Mouse (Mus musculus) neural tube, embryonic 15.5 days (tissue): Measurements from ENCODE around the gene Rph3al. TPM values are rescaled to one million over a fixed set of nuclear protein-coding genes. Genes with fewer than 3 reads are reported as not detected.

Source experiments
- ATAC-seq: fragments of 200-750 bp; cut with Nextera tagmentation; 2 replicates; pipeline ENCODE4 v1.8.0; 2017; ENCODE audit warnings: mild to moderate bottlenecking, moderate TSS enrichment, moderate library complexity; ENCODE audit not compliant: low FRiP score
- H3K27ac ChIP-seq: fragments of 300-500 bp; sonication (generic); replicated peaks from 2 replicates; pipeline ENCODE4 v1.5.1; 2015; ENCODE audit warnings: mild to moderate bottlenecking, inconsistent platforms
- H3K27me3 ChIP-seq: fragments of 300-500 bp; sonication (generic); replicated peaks from 2 replicates; pipeline ENCODE4 v1.6.1; 2015; ENCODE audit warnings: inconsistent platforms
- H3K36me3 ChIP-seq: fragments of 300-500 bp; sonication (generic); 2 replicates; pipeline ENCODE4 v1.6.1; 2015; ENCODE audit warnings: inconsistent platforms
- H3K4me1 ChIP-seq: fragments of 300-500 bp; sonication (generic); 2 replicates; pipeline ENCODE4 v1.6.1; 2015; ENCODE audit warnings: inconsistent platforms
- H3K4me2 ChIP-seq: fragments of 300-500 bp; sonication (generic); 2 replicates; pipeline ENCODE4 v1.6.1; 2015; ENCODE audit warnings: inconsistent platforms, mild to moderate bottlenecking, moderate library complexity
- H3K4me3 ChIP-seq: fragments of 300-500 bp; sonication (generic); replicated peaks from 2 replicates; pipeline ENCODE4 v1.5.1; 2015; ENCODE audit warnings: mild to moderate bottlenecking, inconsistent platforms
- H3K9ac ChIP-seq: fragments of 300-500 bp; sonication (generic); replicated peaks from 2 replicates; pipeline ENCODE4 v1.6.1; 2015; ENCODE audit warnings: mild to moderate bottlenecking, inconsistent platforms
- H3K9me3 ChIP-seq: fragments of 300-500 bp; sonication (generic); replicated peaks from 2 replicates; pipeline ENCODE4 v1.6.1; 2016; ENCODE audit warnings: inconsistent platforms
- WGBS: fragments of 180-500 bp; shearing (Covaris S2); methylation state at CpG from one replicate; pipeline ENCODE4 v1.1.7; 2015; ENCODE audit warnings: mixed read lengths; 5-methylcytosine and 5-hydroxymethylcytosine counted together
- polyA plus RNA-seq: library from polyadenylated mRNA; unstranded; fragments of >200 nt; fragmentation: Nextera tagmentation; extraction: Ambion mirVana; gene quantifications from 2 replicates; pipeline ENCODE4 v1.2.1, GENCODE M21; 2015

Gene Rph3al
- polyA plus RNA-seq, 1 experiment from 2014 or later, result 2.3 TPM

DNA sequence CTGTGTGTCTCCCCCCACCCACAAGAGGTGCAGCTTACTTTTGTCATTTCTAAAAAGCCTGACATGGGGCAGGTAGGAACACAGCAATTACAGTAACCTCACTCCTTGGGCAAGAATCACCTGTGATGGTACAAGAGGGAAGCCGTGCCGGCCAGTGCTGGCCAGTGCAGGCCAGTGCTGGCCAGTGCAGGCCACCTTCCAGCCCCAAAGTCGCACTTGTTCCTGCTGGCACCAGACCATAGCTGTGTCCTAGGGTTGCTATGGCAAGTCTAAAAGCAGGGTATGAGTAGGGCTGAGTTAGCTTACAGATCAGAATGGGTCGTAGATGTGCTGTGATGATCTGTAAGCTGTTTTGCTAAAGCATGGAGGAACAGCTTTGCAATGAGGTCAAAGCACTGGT lies 15.5 kb downstream of the Rph3al start:
- H3K27me3 ChIP-seq, result no peaks in the 10 kb centered on the region
- 88% methylated on average over 4 of the region's 4 CpGs for WGBS
- ATAC-seq, result no peak
- no peaks in the 10 kb centered on the region for H3K9me3 ChIP-seq
- no peak overlapping the region for H3K4me2 ChIP-seq
- H3K27ac ChIP-seq, result no peak overlapping the region
- no peak overlapping the region for H3K4me3 ChIP-seq
- H3K36me3 ChIP-seq, result no peaks in the 10 kb centered on the region
- H3K4me1 ChIP-seq, result peaks cover 5% of the 10 kb centered on the region; the same call in 1 of the 2 replicates
- H3K9ac ChIP-seq, result no peak overlapping the region

- 90% methylated on average over 6 of the region's 6 CpGs for WGBS
- no peak overlapping the region for H3K9ac ChIP-seq
- H3K9me3 ChIP-seq, result no peaks in the 10 kb centered on the region
- no peak overlapping the region for H3K4me2 ChIP-seq
- H3K27ac ChIP-seq, result no peak overlapping the region
- ATAC-seq, result no peak
- no peak overlapping the region for H3K4me3 ChIP-seq
- H3K27me3 ChIP-seq, result no peaks in the 10 kb centered on the region
- H3K36me3 ChIP-seq, result no peaks in the 10 kb centered on the region
- no peaks in the 10 kb centered on the region for H3K4me1 ChIP-seq
Measured at GRCm38 (mm10) chr11:75919139-75919538, 19.1 kb downstream of the Rph3al start.

DNA sequence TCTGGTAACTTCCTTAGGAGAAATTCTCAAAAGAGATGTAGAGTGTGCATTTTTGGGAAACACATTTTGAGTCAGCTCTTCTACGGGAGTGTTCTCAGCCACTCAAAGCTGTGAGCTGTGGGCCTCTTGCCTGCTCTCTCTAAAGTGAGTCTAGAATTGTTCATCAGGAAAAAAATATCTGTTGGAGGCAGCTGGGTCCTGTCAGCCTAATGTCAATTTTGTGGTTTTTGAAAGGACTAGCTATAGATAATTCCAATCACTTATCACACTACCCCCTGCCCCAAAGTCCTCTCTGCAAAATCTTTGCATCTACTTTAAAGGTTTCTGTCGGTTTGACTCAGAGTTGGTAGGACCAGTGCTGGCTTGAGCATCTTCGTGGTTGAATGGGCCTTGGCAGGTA lies 20.9 kb downstream of the Rph3al start:
- no peak overlapping the region for H3K27ac ChIP-seq
- H3K27me3 ChIP-seq, result no peaks in the 10 kb centered on the region
- H3K9me3 ChIP-seq, result no peaks in the 10 kb centered on the region
- no peak overlapping the region for H3K9ac ChIP-seq
- no peaks in the 10 kb centered on the region for H3K36me3 ChIP-seq
- WGBS, result 74% methylated on average over 3 of the region's 3 CpGs
- H3K4me3 ChIP-seq, result no peak overlapping the region
- no peak for ATAC-seq
- no peak overlapping the region for H3K4me2 ChIP-seq
- H3K4me1 ChIP-seq, result no peaks in the 10 kb centered on the region

GRCm38 (mm10) chr11:75913953-75914352 lies 24.3 kb downstream of the Rph3al start:
- Histone ChIP-seq H3K9ac (no peak overlapping the region), H3K4me2 (no peak overlapping the region), H3K27ac (no peak overlapping the region), H3K36me3 (no peaks in the 10 kb centered on the region), H3K9me3 (no peaks in the 10 kb centered on the region), H3K4me3 (no peak overlapping the region), H3K4me1 (no peaks in the 10 kb centered on the region), H3K27me3 (no peaks in the 10 kb centered on the region)
- no peak for ATAC-seq
- 70% methylated on average over 3 of the region's 3 CpGs for WGBS

GRCm38 (mm10) chr11:75912944-75913657 lies 25.1 kb downstream of the Rph3al start:
- no peak overlapping the region for H3K4me3 ChIP-seq
- WGBS, result 55% methylated on average over 10 of the region's 10 CpGs
- H3K9ac ChIP-seq, result no peak overlapping the region
- H3K36me3 ChIP-seq, result no peaks in the 10 kb centered on the region
- H3K27me3 ChIP-seq, result no peaks in the 10 kb centered on the region
- H3K4me2 ChIP-seq, result no peak overlapping the region
- no peaks in the 10 kb centered on the region for H3K9me3 ChIP-seq
- H3K4me1 ChIP-seq, result 0 out of 2 replicates have a peak, but pooled peaks cover 4% of the 10 kb centered on the region
- ATAC-seq, result no peak
- no peak overlapping the region for H3K27ac ChIP-seq

- no peak for ATAC-seq
- Histone ChIP-seq H3K27ac (no peak overlapping the region), H3K9ac (no peak overlapping the region), H3K4me2 (no peak overlapping the region), H3K27me3 (no peaks in the 10 kb centered on the region), H3K9me3 (no peaks in the 10 kb centered on the region), H3K4me3 (no peak overlapping the region), H3K36me3 (no peaks in the 10 kb centered on the region), H3K4me1 (0 out of 2 replicates have a peak, but pooled peaks cover 4% of the 10 kb centered on the region)
- WGBS, result 100% methylated on average over 1 of the region's 1 CpGs
Measured at GRCm38 (mm10) chr11:75911962-75912361, 26.3 kb downstream of the Rph3al start.

- H3K4me2 ChIP-seq, result no peak overlapping the region
- H3K9me3 ChIP-seq, result no peaks in the 10 kb centered on the region
- H3K9ac ChIP-seq, result no peak overlapping the region
- H3K4me3 ChIP-seq, result no peak overlapping the region
- no peaks in the 10 kb centered on the region for H3K27me3 ChIP-seq
- WGBS, result 84% methylated on average over 9 of the region's 9 CpGs
- no peak for ATAC-seq
- no peaks in the 10 kb centered on the region for H3K36me3 ChIP-seq
- H3K4me1 ChIP-seq, result peaks cover 4% of the 10 kb centered on the region; the same call in 1 of the 2 replicates
- H3K27ac ChIP-seq, result no peak overlapping the region
Measured at GRCm38 (mm10) chr11:75909702-75910429, 28.4 kb downstream of the Rph3al start.

GRCm38 (mm10) chr11:75907406-75907805 lies 30.8 kb downstream of the Rph3al start:
- WGBS, result 78% methylated on average over 4 of the region's 4 CpGs
- peaks cover 10% of the 10 kb centered on the region for H3K4me1 ChIP-seq
- H3K27me3 ChIP-seq, result no peaks in the 10 kb centered on the region
- no peak for ATAC-seq
- no peak overlapping the region for H3K4me2 ChIP-seq
- H3K27ac ChIP-seq, result no peak overlapping the region
- no peak overlapping the region for H3K9ac ChIP-seq
- no peak overlapping the region for H3K4me3 ChIP-seq
- H3K9me3 ChIP-seq, result no peaks in the 10 kb centered on the region
- no peaks in the 10 kb centered on the region for H3K36me3 ChIP-seq

DNA sequence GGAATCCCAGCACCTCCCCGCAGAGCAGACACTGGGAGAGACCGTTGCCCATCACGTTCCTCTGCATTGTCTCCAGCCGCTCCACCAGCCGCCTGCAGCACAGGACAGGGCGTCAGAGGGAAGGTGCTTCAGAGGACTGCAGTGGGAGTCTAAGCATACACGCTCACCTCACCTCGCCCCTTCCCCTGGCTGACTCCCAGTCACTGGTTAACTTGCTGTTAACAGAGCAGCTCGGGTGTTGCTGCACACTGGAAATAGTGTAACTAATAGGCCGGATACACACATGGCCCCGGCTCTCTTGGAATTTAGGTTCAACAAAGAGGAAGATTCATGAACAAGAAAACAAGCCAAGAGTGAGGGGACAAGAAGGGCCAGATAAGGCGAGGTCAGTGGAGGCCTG lies 31.7 kb downstream of the Rph3al start:
- Histone ChIP-seq H3K36me3 (no peaks in the 10 kb centered on the region), H3K27ac (no peak overlapping the region), H3K27me3 (no peaks in the 10 kb centered on the region), H3K4me3 (no peak overlapping the region), H3K4me1 (peaks cover 11% of the 10 kb centered on the region), H3K4me2 (no peak overlapping the region), H3K9ac (no peak overlapping the region), H3K9me3 (no peaks in the 10 kb centered on the region)
- no peak for ATAC-seq
- 65% methylated on average over 12 of the region's 12 CpGs for WGBS

GRCm38 (mm10) chr11:75904982-75905381 lies 33.2 kb downstream of the Rph3al start:
- H3K27me3 ChIP-seq, result no peaks in the 10 kb centered on the region
- no peak overlapping the region for H3K4me2 ChIP-seq
- H3K4me1 ChIP-seq, result peaks cover 15% of the 10 kb centered on the region
- H3K9ac ChIP-seq, result no peak overlapping the region
- no peak overlapping the region for H3K27ac ChIP-seq
- ATAC-seq, result no peak
- no peak overlapping the region for H3K4me3 ChIP-seq
- 73% methylated on average over 6 of the region's 6 CpGs for WGBS
- H3K36me3 ChIP-seq, result no peaks in the 10 kb centered on the region
- H3K9me3 ChIP-seq, result no peaks in the 10 kb centered on the region

DNA sequence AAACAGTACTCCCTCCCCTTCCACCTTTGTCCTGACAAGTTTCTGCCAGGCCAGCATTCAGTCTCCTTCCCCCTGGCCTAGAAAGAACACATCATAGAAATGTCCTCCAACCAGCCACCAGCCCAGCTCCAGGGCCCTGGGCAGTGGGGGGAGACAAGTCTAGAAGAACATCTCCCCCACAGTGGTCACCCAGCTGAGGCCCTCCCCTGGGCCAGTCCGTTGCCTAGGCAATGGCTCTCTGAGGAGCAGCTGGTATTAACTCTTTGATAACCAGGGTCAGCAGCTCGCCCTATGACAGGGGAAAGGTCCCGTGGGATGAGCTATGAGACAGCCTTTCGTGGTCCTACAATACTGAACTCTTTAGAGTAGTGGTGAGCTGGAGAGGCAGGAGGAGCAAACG lies 33.7 kb downstream of the Rph3al start:
- no peak overlapping the region for H3K9ac ChIP-seq
- no peaks in the 10 kb centered on the region for H3K27me3 ChIP-seq
- H3K4me3 ChIP-seq, result no peak overlapping the region
- 18% methylated on average over 5 of the region's 5 CpGs for WGBS
- no peaks in the 10 kb centered on the region for H3K9me3 ChIP-seq
- H3K4me2 ChIP-seq, result no peak overlapping the region
- no peak overlapping the region for H3K27ac ChIP-seq
- H3K4me1 ChIP-seq, result peaks cover 19% of the 10 kb centered on the region
- ATAC-seq, result no peak
- no peaks in the 10 kb centered on the region for H3K36me3 ChIP-seq

DNA sequence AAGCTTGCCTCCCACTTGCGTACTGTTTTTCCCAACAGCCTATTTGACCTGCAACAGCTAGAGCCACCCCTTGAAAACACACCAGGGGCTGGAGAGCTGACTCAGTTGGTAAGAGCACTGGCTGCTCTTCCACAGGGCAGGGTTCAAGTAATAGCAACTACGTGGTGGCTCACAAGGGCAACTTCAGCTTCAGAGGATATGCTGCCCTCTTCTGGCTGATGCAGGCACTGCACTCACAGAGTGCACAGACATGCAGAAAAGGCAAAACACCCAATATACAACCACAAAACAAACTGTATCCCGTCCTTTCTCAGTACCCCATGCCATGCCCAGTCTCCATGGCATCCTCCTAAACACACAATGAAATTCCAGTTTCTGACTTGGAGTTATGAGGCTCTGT lies 34.7 kb downstream of the Rph3al start:
- no peaks in the 10 kb centered on the region for H3K36me3 ChIP-seq
- H3K9ac ChIP-seq, result no peak overlapping the region
- WGBS, result 72% methylated on average over 3 of the region's 3 CpGs
- H3K9me3 ChIP-seq, result no peaks in the 10 kb centered on the region
- ATAC-seq, result no peak
- H3K4me3 ChIP-seq, result no peak overlapping the region
- H3K27me3 ChIP-seq, result no peaks in the 10 kb centered on the region
- H3K4me2 ChIP-seq, result no peak overlapping the region
- H3K4me1 ChIP-seq, result peaks cover 21% of the 10 kb centered on the region
- no peak overlapping the region for H3K27ac ChIP-seq
